Mouse (Mus musculus) CH12.LX (cell line): ENCODE measurements around the gene Syt1.

Source experiments
- CTCF ChIP-seq, 2 experiments: IDR thresholded peaks in 1 of 2; conservative IDR thresholded peaks in 1 of 2; 2 replicates each; pipeline ENCODE4 v1.5.1; 2011 to 2012; ENCODE audit warnings: low read depth in 2 of 2, low read length in 2 of 2, improper control_type of control experiment in 1 of 2, inconsistent platforms in 1 of 2, mild to moderate bottlenecking in 1 of 2, moderate library complexity in 1 of 2
- GABPA ChIP-seq: IDR thresholded peaks from 2 replicates; pipeline ENCODE4 v1.6.1; 2012; ENCODE audit warnings: low read depth, low read length, improper control_type of control experiment, inconsistent platforms; ENCODE audit not compliant: insufficient replicate concordance
- MAX ChIP-seq: IDR thresholded peaks from 2 replicates; pipeline ENCODE4 v1.6.1; 2011; ENCODE audit warnings: low read length, improper control_type of control experiment
- MYC ChIP-seq: IDR thresholded peaks from 2 replicates; pipeline ENCODE4 v1.6.1; 2011; ENCODE audit warnings: low read depth, mild to moderate bottlenecking, improper control_type of control experiment, low read length
- PAX5 ChIP-seq: IDR thresholded peaks from 2 replicates; pipeline ENCODE4 v1.6.1; 2012; ENCODE audit warnings: low read length, inconsistent platforms, mixed read lengths
- POLR2A ChIP-seq: IDR thresholded peaks from 2 replicates; pipeline ENCODE4 v1.6.1; 2011; ENCODE audit warnings: low read depth, mild to moderate bottlenecking, improper control_type of control experiment, low read length
- RAD21 ChIP-seq: IDR thresholded peaks from 2 replicates; pipeline ENCODE4 v1.6.1; 2011; ENCODE audit warnings: low read depth, mild to moderate bottlenecking, low read length, improper control_type of control experiment, moderate library complexity
- USF1 ChIP-seq: IDR thresholded peaks from 2 replicates; pipeline ENCODE4 v1.6.1; 2014; ENCODE audit warnings: low read depth, mild to moderate bottlenecking, inconsistent platforms, low read length, improper control_type of control experiment
- ZKSCAN1 ChIP-seq: IDR thresholded peaks from 2 replicates; pipeline ENCODE4 v1.6.1; 2012; ENCODE audit warnings: low read depth, inconsistent platforms, low read length, improper control_type of control experiment, borderline replicate concordance
- ZNF384 ChIP-seq: IDR thresholded peaks from 2 replicates; pipeline ENCODE4 v1.6.1; 2012; ENCODE audit warnings: low read depth, low read length, improper control_type of control experiment, inconsistent platforms

- TF ChIP-seq CTCF (conservative IDR thresholded peaks at IDR 0.05 in 1 of 2, IDR thresholded peaks at IDR 0.05 in 1 of 2; ENCODE audit: low read depth in 2 of 2, low read length in 2 of 2) = no peak
- no peak for TF ChIP-seq MYC
- TF ChIP-seq MAX = no peak
- TF ChIP-seq GABPA = no peak
- no peak for TF ChIP-seq USF1
- TF ChIP-seq PAX5 = no peak
- no peak for TF ChIP-seq POLR2A
- no peak for TF ChIP-seq RAD21
- TF ChIP-seq ZKSCAN1 = no peak
- TF ChIP-seq ZNF384 = no peak
Observed at GRCm38 (mm10) chr10:109003482-109003881, 7.3 kb downstream of the Syt1 start.
